Mouse (Mus musculus) myocyte (in vitro differentiated cells): ENCODE data around the gene Rgl1. TPM values are rescaled to one million over a fixed set of nuclear protein-coding genes. Genes with fewer than 3 reads are reported as not detected.
A peak's percentile ranks its signal among the peaks of the same experiment; 100 is the strongest.

ENCODE experiments used
- H3K27me3 ChIP-seq: one replicate; pipeline ENCODE4 v1.6.1; 2011; ENCODE audit not compliant: control insufficient read depth, insufficient read depth, insufficient read length
- H3K36me3 ChIP-seq: one replicate; pipeline ENCODE4 v1.6.1; 2011; ENCODE audit not compliant: control insufficient read depth, insufficient read depth
- H3K4me2 ChIP-seq: one replicate; pipeline ENCODE4 v1.6.1; 2011; ENCODE audit warnings: low read depth, control low read depth
- H3K4me3 ChIP-seq: one replicate; pipeline ENCODE4 v1.5.1; 2011; ENCODE audit warnings: mild to moderate bottlenecking, control low read depth, moderate library complexity
- H3K79me2 ChIP-seq: one replicate; pipeline ENCODE4 v1.6.1; 2011; ENCODE audit not compliant: control insufficient read depth, insufficient read depth
- H3ac ChIP-seq: one replicate; pipeline ENCODE4 v1.6.1; 2011; ENCODE audit not compliant: control insufficient read depth, insufficient read length
- CEBPB ChIP-seq: IDR thresholded peaks from 2 replicates; pipeline ENCODE4 v1.6.1; 2011; ENCODE audit warnings: mild to moderate bottlenecking, moderate library complexity; ENCODE audit not compliant: poor library complexity, insufficient read depth, severe bottlenecking
- E2F4 ChIP-seq: IDR thresholded peaks from one replicate; pipeline ENCODE4 v1.6.1; 2011; ENCODE audit warnings: mild to moderate bottlenecking, control low read depth, moderate library complexity; ENCODE audit not compliant: insufficient read depth
- MAX ChIP-seq: IDR thresholded peaks from one replicate; pipeline ENCODE4 v1.6.1; 2011; ENCODE audit warnings: low read depth, mild to moderate bottlenecking, control low read depth
- MYOD1 ChIP-seq, 3 experiments: IDR thresholded peaks; one replicate each; pipeline ENCODE4 v1.6.1; 2011; ENCODE audit warnings: control low read depth in 2 of 3, low read depth in 2 of 3, mild to moderate bottlenecking in 2 of 3, moderate library complexity in 1 of 3; ENCODE audit not compliant: insufficient read length in 2 of 3, control insufficient read depth in 1 of 3
- MYOG ChIP-seq, 3 experiments: IDR thresholded peaks; one replicate each; pipeline ENCODE4 v1.6.1; 2011; ENCODE audit warnings: control low read depth in 2 of 3, low read depth in 2 of 3, mild to moderate bottlenecking in 2 of 3; ENCODE audit not compliant: insufficient read length in 2 of 3, control insufficient read depth in 1 of 3, insufficient read depth in 1 of 3
- POLR2A ChIP-seq: IDR thresholded peaks from one replicate; pipeline ENCODE4 v1.6.1; 2011; ENCODE audit warnings: low read depth, mild to moderate bottlenecking, control low read depth, moderate library complexity; ENCODE audit not compliant: insufficient read length
- POLR2AphosphoS2 ChIP-seq: IDR thresholded peaks from one replicate; pipeline ENCODE4 v1.6.1; 2011; ENCODE audit warnings: low read depth, control low read depth; ENCODE audit not compliant: insufficient read length
- REST ChIP-seq: IDR thresholded peaks from one replicate; pipeline ENCODE4 v1.6.1; 2011; ENCODE audit warnings: mild to moderate bottlenecking, control low read depth, moderate library complexity; ENCODE audit not compliant: insufficient read depth, insufficient read length
- SRF ChIP-seq: IDR thresholded peaks from one replicate; pipeline ENCODE4 v1.6.1; 2011; ENCODE audit warnings: low read depth; ENCODE audit not compliant: control insufficient read depth, insufficient read length
- TCF12 ChIP-seq: IDR thresholded peaks from one replicate; pipeline ENCODE4 v1.6.1; 2011; ENCODE audit warnings: mild to moderate bottlenecking, control low read depth; ENCODE audit not compliant: poor library complexity, insufficient read depth, severe bottlenecking
- TCF3 ChIP-seq: IDR thresholded peaks from one replicate; pipeline ENCODE4 v1.6.1; 2011; ENCODE audit warnings: low read depth, control low read depth; ENCODE audit not compliant: insufficient read length
- USF1 ChIP-seq: IDR thresholded peaks from one replicate; pipeline ENCODE4 v1.6.1; 2011; ENCODE audit warnings: low read depth, mild to moderate bottlenecking, control low read depth, moderate library complexity
- polyA plus RNA-seq: library from polyadenylated mRNA; unstranded; fragments of >200 nt; fragmentation: generic; extraction: Trizol; gene quantifications from one replicate; pipeline ENCODE4 v1.2.1, GENCODE M21; 2012; ENCODE audit warnings: missing spikeins

The Rgl1 gene
- polyA plus RNA-seq, 1 experiment, result 4.3 TPM

GRCm38 (mm10) chr1:152743095-152743826 is 22.9 kb downstream of the Rgl1 start:
- peak in 2 of 3 experiments; percentile 78 to 83 for TF ChIP-seq MYOD1 (IDR thresholded peaks at IDR 0.05; ENCODE audit: control insufficient read depth in 1 of 3, insufficient read length in 2 of 3, low read depth in 2 of 3)
- TF ChIP-seq E2F4, result no peak
- TF ChIP-seq REST, result no peak
- H3K4me3 ChIP-seq, result no peak overlapping the region
- H3K79me2 ChIP-seq, result no peaks in the 10 kb centered on the region
- no peak overlapping the region for H3ac ChIP-seq
- no peaks in the 10 kb centered on the region for H3K27me3 ChIP-seq
- H3K4me2 ChIP-seq, result no peak overlapping the region
- H3K36me3 ChIP-seq, result no peaks in the 10 kb centered on the region

GRCm38 (mm10) chr1:152739374-152739773 is 26.8 kb downstream of the Rgl1 start:
- Histone ChIP-seq H3K4me2 (no peak overlapping the region), H3K27me3 (no peaks in the 10 kb centered on the region), H3K4me3 (no peak overlapping the region), H3K79me2 (no peaks in the 10 kb centered on the region), H3K36me3 (no peaks in the 10 kb centered on the region), H3ac (no peak overlapping the region)
- TF ChIP-seq POLR2AphosphoS2 (no peak), TCF3 (no peak), E2F4 (no peak), POLR2A (no peak), MYOD1 (IDR thresholded peaks at IDR 0.05; ENCODE audit: control insufficient read depth in 1 of 3, insufficient read length in 2 of 3, low read depth in 2 of 3) (no peak), USF1 (no peak), MYOG (IDR thresholded peaks at IDR 0.05; ENCODE audit: control insufficient read depth in 1 of 3, insufficient read depth in 1 of 3, insufficient read length in 2 of 3, low read depth in 2 of 3) (no peak), MAX (no peak), CEBPB (no peak), REST (no peak)

- Histone ChIP-seq H3K4me2 (no peak overlapping the region), H3K36me3 (no peaks in the 10 kb centered on the region), H3ac (no peak overlapping the region), H3K79me2 (no peaks in the 10 kb centered on the region), H3K27me3 (no peaks in the 10 kb centered on the region), H3K4me3 (no peak overlapping the region)
- TF ChIP-seq REST, result no peak
- no peak for TF ChIP-seq CEBPB
- TF ChIP-seq MYOG (IDR thresholded peaks at IDR 0.05; ENCODE audit: control insufficient read depth in 1 of 3, insufficient read depth in 1 of 3, insufficient read length in 2 of 3, low read depth in 2 of 3), result no peak
- no peak for TF ChIP-seq SRF
- TF ChIP-seq MYOD1 (IDR thresholded peaks at IDR 0.05; ENCODE audit: control insufficient read depth in 1 of 3, insufficient read length in 2 of 3, low read depth in 2 of 3), result no peak
- TF ChIP-seq E2F4, result no peak
- no peak for TF ChIP-seq MAX
- no peak for TF ChIP-seq POLR2A
- TF ChIP-seq USF1, result no peak
- no peak for TF ChIP-seq TCF3
- TF ChIP-seq POLR2AphosphoS2, result no peak
- no peak for TF ChIP-seq TCF12
Measured at GRCm38 (mm10) chr1:152738793-152739192, 27.4 kb downstream of the Rgl1 start.

- Histone ChIP-seq H3ac (no peak overlapping the region), H3K4me2 (no peak overlapping the region), H3K4me3 (no peak overlapping the region), H3K36me3 (no peaks in the 10 kb centered on the region), H3K27me3 (no peaks in the 10 kb centered on the region), H3K79me2 (no peaks in the 10 kb centered on the region)
- TF ChIP-seq USF1, result no peak
Measured at GRCm38 (mm10) chr1:152727604-152728236, 38.4 kb downstream of the Rgl1 start.

- H3K36me3 ChIP-seq, result no peaks in the 10 kb centered on the region
- H3K27me3 ChIP-seq, result no peaks in the 10 kb centered on the region
- H3ac ChIP-seq, result no peak overlapping the region
- TF ChIP-seq USF1 (no peak), MAX (no peak), CEBPB (no peak), MYOG (IDR thresholded peaks at IDR 0.05; ENCODE audit: control insufficient read depth in 1 of 3, insufficient read depth in 1 of 3, insufficient read length in 2 of 3, low read depth in 2 of 3) (no peak), TCF3 (no peak), POLR2A (no peak), POLR2AphosphoS2 (no peak), MYOD1 (IDR thresholded peaks at IDR 0.05; ENCODE audit: control insufficient read depth in 1 of 3, insufficient read length in 2 of 3, low read depth in 2 of 3) (no peak), REST (no peak), SRF (no peak), E2F4 (no peak), TCF12 (no peak)
- no peaks in the 10 kb centered on the region for H3K79me2 ChIP-seq
- H3K4me2 ChIP-seq, result no peak overlapping the region
- no peak overlapping the region for H3K4me3 ChIP-seq
Measured at GRCm38 (mm10) chr1:152726095-152726494, 40.1 kb downstream of the Rgl1 start.
